25 mouse cellular contexts compared by ENCODE assay signal in genomic region chr4:83058617-83059016, GRCm38 (mm10). TPM values are rescaled to one million over a fixed set of nuclear protein-coding genes. Genes with fewer than 3 reads are reported as not detected.
DNase-seq lines count a peak whose midpoint lies in the region; ATAC-seq lines count a peak whose summit lies in the region.
"Had no signal": no experiment of that assay in that cellular context is flagged by ENCODE, and none has a peak within 500 bp of the region (broad histone marks: within the 10 kb centered on the region; RNA-seq: fewer than 3 reads in every experiment).

No protein-coding gene starts in this region.

- 66% methylated on average over 2 of the region's 2 CpGs for WGBS in forebrain, embryonic 10.5 days
- 44% methylated on average over 2 of the region's 2 CpGs for WGBS in forebrain, embryonic 16.5 days
- WGBS in midbrain, embryonic 11.5 days = 27% methylated on average over 2 of the region's 2 CpGs
- 10% methylated on average over 2 of the region's 2 CpGs for WGBS in midbrain, embryonic 14.5 days

- H3K9me3 ChIP-seq in forebrain, embryonic 10.5 days = no peaks in the 10 kb centered on the region; the same call in 1 of the 2 replicates
- no peaks in the 10 kb centered on the region for H3K9me3 ChIP-seq in forebrain, embryonic 16.5 days (ENCODE audit: control insufficient read depth, low read length)
- H3K9me3 ChIP-seq in midbrain, embryonic 11.5 days (ENCODE audit: control insufficient read depth, low read length) = no peaks in the 10 kb centered on the region
- no peaks in the 10 kb centered on the region for H3K9me3 ChIP-seq in midbrain, embryonic 14.5 days (ENCODE audit: control insufficient read depth, low read length)
- H3K9me3 ChIP-seq: embryonic facial prominence, embryonic 15.5 days; heart, embryonic 13.5 days; kidney, embryonic 15.5 days; liver, embryonic 13.5 days had no signal

- H3K27me3 ChIP-seq in forebrain, embryonic 10.5 days (ENCODE audit: poor library complexity, severe bottlenecking) = no peaks in the 10 kb centered on the region
- no peaks in the 10 kb centered on the region for H3K27me3 ChIP-seq in forebrain, embryonic 16.5 days (replicated peaks; ENCODE audit: control insufficient read depth, insufficient read depth, low read length)
- no peaks in the 10 kb centered on the region for H3K27me3 ChIP-seq in midbrain, embryonic 11.5 days (ENCODE audit: control insufficient read depth, insufficient read depth, low read length)
- no peaks in the 10 kb centered on the region for H3K27me3 ChIP-seq in midbrain, embryonic 14.5 days (ENCODE audit: control insufficient read depth, insufficient read depth, low read length)
- H3K27me3 ChIP-seq: embryonic facial prominence, embryonic 15.5 days; heart, embryonic 13.5 days; kidney, embryonic 15.5 days; liver, embryonic 13.5 days had no signal

- no peak overlapping the region for H3K9ac ChIP-seq in forebrain, embryonic 16.5 days (replicated peaks; ENCODE audit: low read depth, low read length)
- no peak overlapping the region for H3K9ac ChIP-seq in midbrain, embryonic 11.5 days (ENCODE audit: low read length)
- H3K9ac ChIP-seq in midbrain, embryonic 14.5 days (replicated peaks; ENCODE audit: low read length) = no peak overlapping the region
- H3K9ac ChIP-seq: embryonic facial prominence, embryonic 15.5 days; forebrain, postnatal 0 days; heart, embryonic 13.5 days; kidney, embryonic 15.5 days; liver, embryonic 13.5 days had no signal

- no peak overlapping the region for H3K4me2 ChIP-seq in forebrain, embryonic 16.5 days (ENCODE audit: low read length)
- H3K4me2 ChIP-seq in midbrain, embryonic 11.5 days = no peak overlapping the region
- no peak overlapping the region for H3K4me2 ChIP-seq in midbrain, embryonic 14.5 days (ENCODE audit: low read length)
- H3K4me2 ChIP-seq: embryonic facial prominence, embryonic 15.5 days; heart, embryonic 13.5 days; kidney, embryonic 15.5 days; liver, embryonic 13.5 days had no signal

- peaks cover 6% of the 10 kb centered on the region for H3K4me1 ChIP-seq in forebrain, embryonic 10.5 days
- H3K4me1 ChIP-seq in forebrain, embryonic 16.5 days (replicated peaks; ENCODE audit: control insufficient read depth, insufficient read depth, low read length) = no peaks in the 10 kb centered on the region
- peaks cover 9% of the 10 kb centered on the region for H3K4me1 ChIP-seq in midbrain, embryonic 11.5 days (ENCODE audit: control insufficient read depth, insufficient read depth, low read length)
- H3K4me1 ChIP-seq in midbrain, embryonic 14.5 days (ENCODE audit: control insufficient read depth, insufficient read depth, low read length) = no peaks in the 10 kb centered on the region
- H3K4me1 ChIP-seq: liver, embryonic 13.5 days had no signal

- DNase-seq in forebrain, embryonic 10.5 days (ENCODE audit: extremely low spot score, low spot score) = peak; percentile 5
- peak; percentile 81 for DNase-seq in midbrain, embryonic 11.5 days (ENCODE audit: low spot score, missing footprints)
- no peak for DNase-seq in midbrain, embryonic 14.5 days
- DNase-seq in R1 (ENCODE audit: low read depth, low spot score) = peak; percentile 10
- DNase-seq in retina, embryonic 14.5 days (ENCODE audit: low spot score) = peak; percentile 46
- no peak for DNase-seq in frontal cortex, postnatal 10 days (ENCODE audit: low spot score in 2 of 2)
- DNase-seq: adrenal gland, adult 2 months; cerebellum, adult 11-12 months; cerebellum, postnatal 10 days; forebrain, postnatal 0 days; gastrocnemius, postnatal 25 days; heart, adult 2 months; heart, postnatal 14 days; kidney, postnatal 4 days; liver, embryonic 13.5 days; lung, adult 2 months; lung, postnatal 14 days; right cerebral cortex, postnatal 25 days; spleen, adult 18-20 months had no signal

- no peak for ATAC-seq in forebrain, embryonic 16.5 days
- ATAC-seq in midbrain, embryonic 11.5 days (ENCODE audit: low FRiP score) = peak; percentile 91
- ATAC-seq in midbrain, embryonic 14.5 days (ENCODE audit: low FRiP score, low TSS enrichment) = no peak
- ATAC-seq: CD4-positive, CD25-positive, alpha-beta regulatory T cell, adult 4 months; forebrain, postnatal 0 days; intestine, postnatal 0 days had no signal

- no peak overlapping the region for H3K4me3 ChIP-seq in forebrain, embryonic 10.5 days
- no peak overlapping the region for H3K4me3 ChIP-seq in forebrain, embryonic 16.5 days (replicated peaks; ENCODE audit: low read length)
- no peak overlapping the region for H3K4me3 ChIP-seq in midbrain, embryonic 11.5 days (ENCODE audit: low read depth, low read length)
- no peak overlapping the region for H3K4me3 ChIP-seq in midbrain, embryonic 14.5 days (replicated peaks; ENCODE audit: low read depth, low read length)
- H3K4me3 ChIP-seq: embryonic facial prominence, embryonic 15.5 days; heart, adult 2 months; heart, embryonic 13.5 days; kidney, embryonic 15.5 days; liver, embryonic 13.5 days had no signal

- no peaks in the 10 kb centered on the region for H3K36me3 ChIP-seq in forebrain, embryonic 10.5 days (replicated peaks)
- no peaks in the 10 kb centered on the region for H3K36me3 ChIP-seq in forebrain, embryonic 16.5 days (ENCODE audit: control insufficient read depth, insufficient read depth)
- no peaks in the 10 kb centered on the region for H3K36me3 ChIP-seq in midbrain, embryonic 11.5 days (ENCODE audit: control insufficient read depth, insufficient read depth, low read length)
- no peaks in the 10 kb centered on the region for H3K36me3 ChIP-seq in midbrain, embryonic 14.5 days (ENCODE audit: control insufficient read depth, insufficient read depth, low read length)
- H3K36me3 ChIP-seq: embryonic facial prominence, embryonic 15.5 days; heart, embryonic 13.5 days; kidney, embryonic 15.5 days; liver, embryonic 13.5 days had no signal

- H3K27ac ChIP-seq in forebrain, embryonic 10.5 days = no peak overlapping the region
- H3K27ac ChIP-seq in forebrain, embryonic 16.5 days (ENCODE audit: low read length) = no peak overlapping the region
- peak overlapping the region; percentile 48; the same call in 1 of the 2 replicates for H3K27ac ChIP-seq in midbrain, embryonic 11.5 days (ENCODE audit: low read depth, low read length)
- no peak overlapping the region for H3K27ac ChIP-seq in midbrain, embryonic 14.5 days (replicated peaks; ENCODE audit: low read depth, low read length)
- H3K27ac ChIP-seq: embryonic facial prominence, embryonic 15.5 days; heart, adult 2 months; heart, embryonic 13.5 days; kidney, embryonic 15.5 days; liver, embryonic 13.5 days had no signal

RNA-seq across cellular contexts. Expression of gene Frem1, which starts 6.5 kb away (rescaled TPM):
- polyA plus RNA-seq in forebrain, embryonic 10.5 days (2016; fragmentation: Nextera tagmentation; extraction: Ambion mirVana) = 6.2 and 7.2 TPM in 2 replicates
- polyA plus RNA-seq in forebrain, embryonic 16.5 days (2015; fragmentation: Nextera tagmentation; extraction: Ambion mirVana) = 1.3 and 1.7 TPM in 2 replicates
- polyA plus RNA-seq in midbrain, embryonic 11.5 days (2014; fragmentation: Nextera tagmentation; extraction: Ambion mirVana) = 7.3 and 8.2 TPM in 2 replicates
- 2.1 and 2.9 TPM in 2 replicates for polyA plus RNA-seq in midbrain, embryonic 14.5 days (2014; fragmentation: Nextera tagmentation; extraction: Ambion mirVana)
- polyA plus RNA-seq: CD4-positive, CD25-positive, alpha-beta regulatory T cell, adult 4 months had no signal

Comparison
In these comparisons a context has a peak if more than half of its experiments do, and no peak if none do; other contexts are left out.
1. DNase-seq: peak in forebrain, embryonic 10.5 days (single experiment), midbrain, embryonic 11.5 days (single experiment), R1 (single experiment) and retina, embryonic 14.5 days (single experiment); none in midbrain, embryonic 14.5 days (single experiment) and frontal cortex, postnatal 10 days (0 of 2).